Mouse (Mus musculus): ENCODE data around the gene Rhox3g.
"Not testable (repeated sequence)": the region's sequence is repeated elsewhere in the genome, so short reads cannot be mapped to it uniquely, and the experiment has no call there.

The Rhox3g gene

GRCm38 (mm10) chrX:37628512-37628911, at the start of gene Rhox3g:
Rhox3g (minus strand) TSS chrX:37628612.
- not testable (repeated sequence) for DNase-seq

- not testable (repeated sequence) for DNase-seq
Observed at GRCm38 (mm10) chrX:37673177-37673576, 44.8 kb upstream of the Rhox3g start, which contains the start of gene Rhox2h. Rhox2h (minus strand) TSS chrX:37673277.

- not testable (repeated sequence) for DNase-seq
Observed at GRCm38 (mm10) chrX:37668664-37669063, 40.3 kb upstream of the Rhox3g start, which contains the start of gene Rhox3h. Rhox3h (minus strand) TSS chrX:37668764.

GRCm38 (mm10) chrX:37651227-37651626, 22.8 kb upstream of the Rhox3g start, which contains the start of gene Rhox4g:
Rhox4g (minus strand) TSS chrX:37651327.
- DNase-seq, result not testable (repeated sequence)

GRCm38 (mm10) chrX:37643370-37643769, 15.0 kb upstream of the Rhox3g start, which contains the start of gene Rhox2g:
Rhox2g (minus strand) TSS chrX:37643470.
- not testable (repeated sequence) for DNase-seq

- not testable (repeated sequence) for DNase-seq
Observed at GRCm38 (mm10) chrX:37607604-37608003, 20.8 kb downstream of the Rhox3g start, which contains the start of gene Rhox4f. Rhox4f (minus strand) TSS chrX:37607704.

- not testable (repeated sequence) for DNase-seq
Observed at GRCm38 (mm10) chrX:37580692-37581091, 47.7 kb downstream of the Rhox3g start, which contains the start of gene Rhox3f. Rhox3f (plus strand) TSS chrX:37580992.
